Mouse (Mus musculus): ENCODE results near the gene Spint1. TPM values are rescaled to one million over a fixed set of nuclear protein-coding genes. Genes with fewer than 3 reads are reported as not detected.

Gene Spint1
- total RNA-seq, 1 experiment, result 80.3 TPM

DNA sequence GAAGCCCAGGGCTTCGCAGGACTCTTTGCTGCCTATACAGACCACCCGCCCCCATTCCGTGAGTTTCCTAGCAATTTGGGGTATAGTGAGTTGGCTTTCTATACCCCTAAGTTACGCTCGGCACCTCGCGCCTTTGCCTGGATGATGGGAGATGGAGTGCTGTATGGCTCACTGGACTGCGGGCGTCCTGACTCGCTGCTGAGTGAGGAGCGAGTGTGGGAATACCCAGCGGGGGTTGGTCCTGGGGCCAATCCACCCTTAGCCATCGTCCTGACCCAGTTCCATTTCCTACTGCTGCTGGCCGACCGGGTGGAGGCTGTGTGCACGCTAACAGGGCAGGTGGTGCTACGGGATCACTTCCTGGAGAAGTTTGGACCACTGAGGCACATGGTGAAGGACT lies 56.1 kb downstream of the Spint1 start:
- Histone ChIP-seq H3K36me3 (ENCODE audit: control insufficient read depth, insufficient read depth, low read length, poor library complexity, severe bottlenecking) (peaks cover 35% of the 10 kb centered on the region; the same call in 1 of the 2 replicates), H3K9me3 (ENCODE audit: control insufficient read depth, insufficient read depth, low read depth, low read length) (no peaks in the 10 kb centered on the region), H3K4me1 (ENCODE audit: control insufficient read depth in 2 of 2, insufficient read depth in 2 of 2, low read length in 2 of 2, poor library complexity in 1 of 2) (peaks cover 0 to 13% of the 10 kb centered on the region in 2 experiments; a peak in 1 of 4 replicates), H3K9ac (ENCODE audit: insufficient read depth, low read depth, low read length, poor library complexity, severe bottlenecking) (peak overlapping the region; percentile 25; the same call in 1 of the 2 replicates), H3K4me3 (ENCODE audit: insufficient read depth in 1 of 2, low read depth in 1 of 2, low read length in 2 of 2, poor library complexity in 1 of 2, severe bottlenecking in 1 of 2) (peak overlapping the region; percentile 2 to 52), H3K27ac (ENCODE audit: insufficient read depth, low read depth, low read length, poor library complexity, severe bottlenecking) (no peak overlapping the region)
- no peak for DNase-seq (ENCODE audit: low read depth, low spot score)
- in situ Hi-C loops (cut with MboI; ENCODE audit: low sequenced_read_pairs in 2 of 2, unreplicated experiment in 2 of 2), result loop anchor here in 1 of 2 experiments (10.0 kb wide), 1 partner anchor 221 kb away; no protein-coding TSS in a partner anchor
- TF ChIP-seq MAFK (IDR thresholded peaks at IDR 0.05; ENCODE audit: insufficient read depth, low read depth, low read length) (no peak), CHD2 (IDR thresholded peaks at IDR 0.05; ENCODE audit: low read depth, low read length) (no peak), ZNF384 (IDR thresholded peaks at IDR 0.05; ENCODE audit: low read depth, low read length) (no peak), HCFC1 (IDR thresholded peaks at IDR 0.05; ENCODE audit: borderline replicate concordance, insufficient read depth, low read length) (no peak), ZC3H11A (IDR thresholded peaks at IDR 0.05; ENCODE audit: borderline replicate concordance, low read depth, low read length) (no peak)

DNA sequence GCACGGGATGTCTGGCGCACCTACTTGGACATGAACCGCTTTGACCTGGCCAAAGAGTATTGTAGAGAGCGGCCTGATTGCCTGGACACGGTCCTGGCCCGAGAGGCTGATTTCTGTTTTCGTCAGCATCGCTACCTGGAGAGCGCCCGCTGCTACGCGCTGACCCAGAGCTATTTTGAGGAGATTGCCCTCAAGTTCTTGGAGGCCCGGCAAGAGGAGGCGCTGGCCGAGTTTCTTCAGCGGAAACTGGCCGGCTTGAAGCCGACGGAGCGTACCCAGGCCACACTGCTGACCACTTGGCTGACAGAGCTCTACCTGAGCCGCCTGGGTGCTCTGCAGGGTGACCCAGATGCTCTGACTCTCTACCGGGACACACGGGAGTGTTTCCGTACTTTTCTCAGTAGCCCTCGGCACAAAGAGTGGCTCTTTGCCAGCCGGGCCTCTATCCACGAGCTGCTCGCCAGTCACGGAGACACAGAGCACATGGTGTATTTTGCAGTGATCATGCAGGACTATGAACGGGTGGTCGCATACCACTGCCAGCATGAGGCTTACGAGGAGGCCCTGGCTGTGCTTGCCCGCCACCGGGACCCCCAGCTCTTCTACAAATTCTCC lies 56.7 kb downstream of the Spint1 start:
- H3K9me3 ChIP-seq (ENCODE audit: control insufficient read depth, insufficient read depth, low read depth, low read length), result no peaks in the 10 kb centered on the region
- H3K9ac ChIP-seq (ENCODE audit: insufficient read depth, low read depth, low read length, poor library complexity, severe bottlenecking), result peak overlapping the region; percentile 25
- H3K27ac ChIP-seq (ENCODE audit: insufficient read depth, low read depth, low read length, poor library complexity, severe bottlenecking), result no peak overlapping the region
- peaks cover 39% of the 10 kb centered on the region; the same call in 1 of the 2 replicates for H3K36me3 ChIP-seq (ENCODE audit: control insufficient read depth, insufficient read depth, low read length, poor library complexity, severe bottlenecking)
- peak overlapping the region; percentile 38 to 52; a peak in 3 of 4 replicates for H3K4me3 ChIP-seq (ENCODE audit: insufficient read depth in 1 of 2, low read depth in 1 of 2, low read length in 2 of 2, poor library complexity in 1 of 2, severe bottlenecking in 1 of 2)
- H3K4me1 ChIP-seq (ENCODE audit: control insufficient read depth in 2 of 2, insufficient read depth in 2 of 2, low read length in 2 of 2, poor library complexity in 1 of 2), result peaks cover 0 to 13% of the 10 kb centered on the region in 2 experiments; a peak in 1 of 4 replicates
- in situ Hi-C loops (cut with MboI; ENCODE audit: low sequenced_read_pairs in 2 of 2, unreplicated experiment in 2 of 2), result loop anchor here in 1 of 2 experiments (10.0 kb wide), 1 partner anchor 221 kb away; no protein-coding TSS in a partner anchor
- no peak for TF ChIP-seq ZNF384 (IDR thresholded peaks at IDR 0.05; ENCODE audit: low read depth, low read length)
- no peak for TF ChIP-seq HCFC1 (IDR thresholded peaks at IDR 0.05; ENCODE audit: borderline replicate concordance, insufficient read depth, low read length)
- TF ChIP-seq MAFK (IDR thresholded peaks at IDR 0.05; ENCODE audit: insufficient read depth, low read depth, low read length), result no peak
- no peak for TF ChIP-seq ZC3H11A (IDR thresholded peaks at IDR 0.05; ENCODE audit: borderline replicate concordance, low read depth, low read length)
- no peak for TF ChIP-seq CHD2 (IDR thresholded peaks at IDR 0.05; ENCODE audit: low read depth, low read length)
- no peak for DNase-seq (ENCODE audit: low read depth, low spot score)

DNA sequence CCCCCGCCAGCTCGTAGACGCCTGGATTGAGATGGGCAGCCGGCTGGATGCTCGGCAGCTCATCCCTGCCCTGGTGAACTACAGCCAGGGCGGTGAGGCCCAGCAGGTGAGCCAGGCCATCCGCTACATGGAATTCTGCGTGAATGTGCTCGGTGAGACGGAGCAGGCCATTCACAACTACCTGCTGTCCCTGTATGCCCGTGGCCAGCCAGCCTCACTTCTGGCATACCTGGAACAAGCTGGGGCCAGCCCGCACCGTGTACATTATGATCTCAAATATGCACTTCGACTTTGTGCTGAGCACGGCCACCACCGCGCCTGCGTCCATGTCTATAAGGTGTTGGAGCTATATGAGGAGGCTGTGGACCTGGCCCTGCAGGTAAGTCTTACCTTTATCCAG lies 57.2 kb downstream of the Spint1 start:
- peaks cover 43% of the 10 kb centered on the region; the same call in 1 of the 2 replicates for H3K36me3 ChIP-seq (ENCODE audit: control insufficient read depth, insufficient read depth, low read length, poor library complexity, severe bottlenecking)
- peak overlapping the region; percentile 21 for H3K9ac ChIP-seq (ENCODE audit: insufficient read depth, low read depth, low read length, poor library complexity, severe bottlenecking)
- peaks cover 0 to 12% of the 10 kb centered on the region in 2 experiments; a peak in 1 of 4 replicates for H3K4me1 ChIP-seq (ENCODE audit: control insufficient read depth in 2 of 2, insufficient read depth in 2 of 2, low read length in 2 of 2, poor library complexity in 1 of 2)
- no peaks in the 10 kb centered on the region for H3K9me3 ChIP-seq (ENCODE audit: control insufficient read depth, insufficient read depth, low read depth, low read length)
- DNase-seq (ENCODE audit: low read depth, low spot score), result no peak
- in situ Hi-C loops (cut with MboI; ENCODE audit: low sequenced_read_pairs in 2 of 2, unreplicated experiment in 2 of 2), result loop anchor here in 1 of 2 experiments (10.0 kb wide), 1 partner anchor 220 kb away; no protein-coding TSS in a partner anchor
- TF ChIP-seq MAFK (IDR thresholded peaks at IDR 0.05; ENCODE audit: insufficient read depth, low read depth, low read length), result no peak
- no peak for TF ChIP-seq ZNF384 (IDR thresholded peaks at IDR 0.05; ENCODE audit: low read depth, low read length)
- no peak for TF ChIP-seq ZC3H11A (IDR thresholded peaks at IDR 0.05; ENCODE audit: borderline replicate concordance, low read depth, low read length)
- no peak for TF ChIP-seq CHD2 (IDR thresholded peaks at IDR 0.05; ENCODE audit: low read depth, low read length)
- TF ChIP-seq HCFC1 (IDR thresholded peaks at IDR 0.05; ENCODE audit: borderline replicate concordance, insufficient read depth, low read length), result no peak
- no peak overlapping the region for H3K27ac ChIP-seq (ENCODE audit: insufficient read depth, low read depth, low read length, poor library complexity, severe bottlenecking)
- peak overlapping the region; percentile 38 to 52; a peak in 2 of 4 replicates for H3K4me3 ChIP-seq (ENCODE audit: insufficient read depth in 1 of 2, low read depth in 1 of 2, low read length in 2 of 2, poor library complexity in 1 of 2, severe bottlenecking in 1 of 2)

DNA sequence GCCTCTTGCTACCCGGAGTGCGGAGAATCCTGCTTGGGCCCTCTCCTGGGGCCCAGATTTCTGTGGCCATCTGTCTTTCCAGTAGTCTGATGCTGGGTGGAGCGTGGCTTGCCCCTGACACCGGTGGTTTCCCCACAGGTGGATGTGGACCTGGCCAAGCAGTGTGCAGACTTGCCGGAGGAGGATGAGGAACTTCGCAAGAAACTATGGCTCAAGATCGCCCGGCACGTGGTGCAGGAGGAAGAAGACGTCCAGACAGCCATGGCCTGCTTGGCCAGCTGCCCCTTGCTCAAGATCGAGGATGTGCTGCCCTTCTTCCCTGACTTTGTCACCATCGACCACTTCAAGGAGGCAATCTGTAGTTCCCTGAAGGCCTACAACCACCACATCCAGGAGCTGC lies 59.6 kb downstream of the Spint1 start:
- peaks cover 40% of the 10 kb centered on the region; the same call in 1 of the 2 replicates for H3K36me3 ChIP-seq (ENCODE audit: control insufficient read depth, insufficient read depth, low read length, poor library complexity, severe bottlenecking)
- in situ Hi-C loops (cut with MboI; ENCODE audit: low sequenced_read_pairs in 2 of 2, unreplicated experiment in 2 of 2), result loop anchor here in 1 of 2 experiments (10.0 kb wide), 1 partner anchor 218 kb away; no protein-coding TSS in a partner anchor
- no peak overlapping the region for H3K4me3 ChIP-seq (ENCODE audit: insufficient read depth in 1 of 2, low read depth in 1 of 2, low read length in 2 of 2, poor library complexity in 1 of 2, severe bottlenecking in 1 of 2)
- DNase-seq (ENCODE audit: low read depth, low spot score), result no peak
- H3K27ac ChIP-seq (ENCODE audit: insufficient read depth, low read depth, low read length, poor library complexity, severe bottlenecking), result no peak overlapping the region
- peaks cover 1 to 16% of the 10 kb centered on the region in 2 experiments; a peak in 2 of 4 replicates for H3K4me1 ChIP-seq (ENCODE audit: control insufficient read depth in 2 of 2, insufficient read depth in 2 of 2, low read length in 2 of 2, poor library complexity in 1 of 2)
- TF ChIP-seq HCFC1 (IDR thresholded peaks at IDR 0.05; ENCODE audit: borderline replicate concordance, insufficient read depth, low read length), result no peak
- no peak for TF ChIP-seq CHD2 (IDR thresholded peaks at IDR 0.05; ENCODE audit: low read depth, low read length)
- TF ChIP-seq ZC3H11A (IDR thresholded peaks at IDR 0.05; ENCODE audit: borderline replicate concordance, low read depth, low read length), result no peak
- no peak for TF ChIP-seq MAFK (IDR thresholded peaks at IDR 0.05; ENCODE audit: insufficient read depth, low read depth, low read length)
- no peak for TF ChIP-seq ZNF384 (IDR thresholded peaks at IDR 0.05; ENCODE audit: low read depth, low read length)
- 0 out of 2 replicates have a peak overlapping the region, but pooled peaks have one; percentile 40 for H3K9ac ChIP-seq (ENCODE audit: insufficient read depth, low read depth, low read length, poor library complexity, severe bottlenecking)
- H3K9me3 ChIP-seq (ENCODE audit: control insufficient read depth, insufficient read depth, low read depth, low read length), result no peaks in the 10 kb centered on the region
